Mouse (Mus musculus): ENCODE measurements around the gene Prcd.
"Not testable (repeated sequence)": the region's sequence is repeated elsewhere in the genome, so short reads cannot be mapped to it uniquely, and the experiment has no call there.

Gene Prcd

GRCm38 (mm10) chr11:116668839-116669238, 15.5 kb downstream of the Prcd start:
- no peak for DNase-seq (ENCODE audit: low spot score in 2 of 2)

GRCm38 (mm10) chr11:116669316-116669715, 16.0 kb downstream of the Prcd start:
- no peak for DNase-seq (ENCODE audit: low spot score in 2 of 2)

GRCm38 (mm10) chr11:116669787-116670365, 16.5 kb downstream of the Prcd start:
- no peak for DNase-seq (ENCODE audit: low spot score in 2 of 2)

- no peak for DNase-seq (ENCODE audit: low spot score in 2 of 2)
Observed at GRCm38 (mm10) chr11:116670386-116670785, 17.1 kb downstream of the Prcd start.

GRCm38 (mm10) chr11:116671112-116671844, 17.9 kb downstream of the Prcd start:
- DNase-seq (ENCODE audit: low spot score in 2 of 2): peak; percentile 94 to 98

GRCm38 (mm10) chr11:116671845-116672434, 18.6 kb downstream of the Prcd start:
- DNase-seq (ENCODE audit: low spot score in 2 of 2): no peak

- no peak for DNase-seq (ENCODE audit: low spot score in 2 of 2)
Observed at GRCm38 (mm10) chr11:116672595-116672994, 19.3 kb downstream of the Prcd start.

GRCm38 (mm10) chr11:116673410-116673809, 20.1 kb downstream of the Prcd start:
- DNase-seq (ENCODE audit: low spot score in 2 of 2): no peak

- DNase-seq (ENCODE audit: low spot score in 2 of 2): no peak
Observed at GRCm38 (mm10) chr11:116674616-116675379, 21.5 kb downstream of the Prcd start.

GRCm38 (mm10) chr11:116675429-116675828, 22.1 kb downstream of the Prcd start:
- not testable (repeated sequence) for DNase-seq (ENCODE audit: low spot score in 2 of 2)

GRCm38 (mm10) chr11:116676175-116676976, 23.0 kb downstream of the Prcd start:
- DNase-seq (ENCODE audit: low spot score in 2 of 2): no peak

GRCm38 (mm10) chr11:116677711-116678441, 24.5 kb downstream of the Prcd start:
- DNase-seq (ENCODE audit: low spot score in 2 of 2): no peak

- DNase-seq (ENCODE audit: low spot score in 2 of 2): no peak
Observed at GRCm38 (mm10) chr11:116679148-116679547, 25.8 kb downstream of the Prcd start.

- no peak for DNase-seq (ENCODE audit: low spot score in 2 of 2)
Observed at GRCm38 (mm10) chr11:116680321-116681091, 27.2 kb downstream of the Prcd start.

GRCm38 (mm10) chr11:116681147-116681546, 27.8 kb downstream of the Prcd start:
- no peak for DNase-seq (ENCODE audit: low spot score in 2 of 2)

- DNase-seq (ENCODE audit: low spot score in 2 of 2): no peak
Observed at GRCm38 (mm10) chr11:116682501-116683144, 29.3 kb downstream of the Prcd start.

- DNase-seq (ENCODE audit: low spot score in 2 of 2): no peak
Observed at GRCm38 (mm10) chr11:116683777-116684176, 30.4 kb downstream of the Prcd start.

- no peak for DNase-seq (ENCODE audit: low spot score in 2 of 2)
Observed at GRCm38 (mm10) chr11:116685729-116686128, 32.4 kb downstream of the Prcd start.

- no peak for DNase-seq (ENCODE audit: low spot score in 2 of 2)
Observed at GRCm38 (mm10) chr11:116687897-116688296, 34.6 kb downstream of the Prcd start.
